Comparison of ENCODE assay signal across 33 mouse cellular contexts in the genomic region with DNA sequence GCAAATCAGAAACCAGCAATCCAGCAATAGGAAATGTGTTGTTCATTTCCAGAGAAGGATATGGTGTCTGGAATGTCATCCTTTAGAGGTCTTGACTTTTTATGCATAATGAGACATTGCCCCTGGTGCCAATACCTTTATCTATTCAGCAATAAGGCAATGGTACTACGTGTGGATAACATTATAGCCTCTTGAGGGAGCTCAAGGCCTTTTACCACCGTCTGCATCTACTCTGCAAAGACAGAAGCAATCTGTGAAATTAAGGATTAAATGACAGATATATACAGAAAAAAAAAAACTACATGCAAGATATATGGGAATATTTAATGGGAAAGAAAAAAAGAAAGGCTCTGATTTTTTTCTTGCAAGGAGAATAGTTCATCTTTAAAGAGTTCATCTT.
DNase-seq lines count a peak whose midpoint lies in the region; ATAC-seq and TF ChIP-seq lines count a peak whose summit lies in the region.
"Had no signal": no experiment of that assay in that cellular context is flagged by ENCODE, and none has a peak within 500 bp of the region (broad histone marks: within the 10 kb centered on the region; RNA-seq: fewer than 3 reads in every experiment).

No protein-coding gene starts in this region.

- no peak for TF ChIP-seq EP300 in stomach, postnatal 0 days (optimal IDR thresholded peaks at IDR 0.05)

- intact Hi-C loops in left cerebral cortex, adult 2 months (cut with DNase I), result loop anchor here (10.0 kb wide), 7 partner anchors 101 to 1221 kb away; partner anchors contain the start of gene Cpeb2
- intact Hi-C loops in left cerebral cortex, postnatal 4 days (cut with DNase I), result no loop called here

- DNase-seq in cerebellum, postnatal 10 days, result peak; percentile 45 to 49
- DNase-seq in cerebellum, adult 2 months, result no peak
- peak; percentile 35 for DNase-seq in hindbrain, postnatal 0 days (ENCODE audit: low spot score)
- no peak for DNase-seq in left cerebral cortex, adult 2 months (ENCODE audit: extremely low spot score in 1 of 2, low spot score in 2 of 2)
- no peak for DNase-seq in left cerebral cortex, postnatal 4 days
- no peak for DNase-seq in stomach, postnatal 0 days (ENCODE audit: low spot score)
- no peak for DNase-seq in gastrocnemius, postnatal 4 days (ENCODE audit: low spot score in 2 of 2)
- DNase-seq: adrenal gland, postnatal 10 days; cerebellum, adult 11-12 months; cerebellum, postnatal 36 days; gastrocnemius, postnatal 14 days; heart, adult 11 months; heart, postnatal 4 days; kidney, adult 11 months; kidney, postnatal 36 days; lung, embryonic 14.5 days; lung, postnatal 14 days; right cerebral cortex, postnatal 25 days; thymus, adult 18-20 months; thymus, postnatal 36 days had no signal

- ATAC-seq in hindbrain, postnatal 0 days, result no peak
- ATAC-seq in hindbrain, embryonic 12.5 days (ENCODE audit: low FRiP score), result no peak
- no peak for ATAC-seq in stomach, postnatal 0 days (ENCODE audit: low FRiP score, low TSS enrichment)
- ATAC-seq: forebrain, embryonic 15.5 days; inflammation-experienced regulatory T-cells, adult 6 months; midbrain, embryonic 15.5 days; Patski had no signal

- H3K4me3 ChIP-seq in cerebellum, adult 2 months (replicated peaks; ENCODE audit: insufficient read depth, low read depth, low read length), result no peak overlapping the region
- no peak overlapping the region for H3K4me3 ChIP-seq in hindbrain, postnatal 0 days (ENCODE audit: low read length)
- no peak overlapping the region for H3K4me3 ChIP-seq in hindbrain, embryonic 12.5 days
- no peak overlapping the region for H3K4me3 ChIP-seq in left cerebral cortex, adult 2 months
- no peak overlapping the region for H3K4me3 ChIP-seq in stomach, postnatal 0 days (ENCODE audit: low read depth, low read length)
- H3K4me3 ChIP-seq: embryonic facial prominence, embryonic 13.5 days; forebrain, embryonic 10.5 days; forebrain, embryonic 15.5 days; kidney, embryonic 15.5 days; limb, embryonic 12.5 days; liver, embryonic 15.5 days; midbrain, embryonic 15.5 days had no signal

- WGBS in cerebellum, adult 2 months, result 62% methylated on average over 2 of the region's 2 CpGs
- 66% methylated on average over 2 of the region's 2 CpGs for WGBS in hindbrain, postnatal 0 days
- WGBS in hindbrain, embryonic 12.5 days, result 76% methylated on average over 2 of the region's 2 CpGs
- 69% methylated on average over 2 of the region's 2 CpGs for WGBS in stomach, postnatal 0 days

- H3K4me2 ChIP-seq in hindbrain, postnatal 0 days (ENCODE audit: low read depth, low read length), result no peak overlapping the region
- no peak overlapping the region for H3K4me2 ChIP-seq in hindbrain, embryonic 12.5 days (replicated peaks)
- no peak overlapping the region for H3K4me2 ChIP-seq in stomach, postnatal 0 days (replicated peaks; ENCODE audit: low read depth)
- H3K4me2 ChIP-seq: embryonic facial prominence, embryonic 13.5 days; forebrain, embryonic 15.5 days; heart, embryonic 11.5 days; hindbrain, embryonic 14.5 days; kidney, embryonic 15.5 days; limb, embryonic 12.5 days; liver, embryonic 15.5 days; lung, embryonic 14.5 days; midbrain, embryonic 15.5 days had no signal

- H3K27me3 ChIP-seq in cerebellum, adult 2 months (ENCODE audit: control insufficient read depth, insufficient read depth, low read length), result no peaks in the 10 kb centered on the region
- H3K27me3 ChIP-seq in hindbrain, postnatal 0 days (ENCODE audit: insufficient read depth, low read length), result no peaks in the 10 kb centered on the region
- H3K27me3 ChIP-seq in hindbrain, embryonic 12.5 days, result no peaks in the 10 kb centered on the region
- H3K27me3 ChIP-seq in stomach, postnatal 0 days (ENCODE audit: control insufficient read depth, insufficient read depth, low read length), result no peaks in the 10 kb centered on the region
- H3K27me3 ChIP-seq: embryonic facial prominence, embryonic 13.5 days; forebrain, embryonic 15.5 days; kidney, embryonic 15.5 days; limb, embryonic 12.5 days; liver, embryonic 15.5 days; midbrain, embryonic 15.5 days; Patski had no signal

- H3K9ac ChIP-seq in hindbrain, postnatal 0 days (replicated peaks; ENCODE audit: low read length), result no peak overlapping the region
- H3K9ac ChIP-seq in hindbrain, embryonic 12.5 days, result no peak overlapping the region
- no peak overlapping the region for H3K9ac ChIP-seq in stomach, postnatal 0 days (ENCODE audit: low read length)
- H3K9ac ChIP-seq: embryonic facial prominence, embryonic 13.5 days; forebrain, embryonic 15.5 days; hindbrain, embryonic 14.5 days; kidney, embryonic 15.5 days; limb, embryonic 12.5 days; liver, embryonic 15.5 days; lung, embryonic 14.5 days; midbrain, embryonic 15.5 days had no signal

- H3K36me3 ChIP-seq in hindbrain, postnatal 0 days (ENCODE audit: insufficient read depth, low read length), result no peaks in the 10 kb centered on the region
- no peaks in the 10 kb centered on the region for H3K36me3 ChIP-seq in hindbrain, embryonic 12.5 days
- H3K36me3 ChIP-seq in stomach, postnatal 0 days (ENCODE audit: control insufficient read depth, insufficient read depth, low read length), result no peaks in the 10 kb centered on the region
- H3K36me3 ChIP-seq: embryonic facial prominence, embryonic 13.5 days; forebrain, embryonic 10.5 days; forebrain, embryonic 15.5 days; G1E; kidney, embryonic 15.5 days; limb, embryonic 12.5 days; liver, embryonic 15.5 days; midbrain, embryonic 15.5 days had no signal

- no peaks in the 10 kb centered on the region for H3K9me3 ChIP-seq in hindbrain, postnatal 0 days (ENCODE audit: low read length)
- H3K9me3 ChIP-seq in hindbrain, embryonic 12.5 days (replicated peaks), result no peaks in the 10 kb centered on the region
- H3K9me3 ChIP-seq in stomach, postnatal 0 days (ENCODE audit: control insufficient read depth, low read length), result no peaks in the 10 kb centered on the region
- H3K9me3 ChIP-seq: embryonic facial prominence, embryonic 13.5 days; forebrain, embryonic 10.5 days; forebrain, embryonic 15.5 days; G1E; kidney, embryonic 15.5 days; limb, embryonic 12.5 days; liver, embryonic 15.5 days; midbrain, embryonic 15.5 days had no signal

- TF ChIP-seq CTCF in cerebellum, adult 2 months (IDR thresholded peaks at IDR 0.05; ENCODE audit: borderline replicate concordance, insufficient read depth, low read depth, low read length), result no peak
- peak; percentile 46 for TF ChIP-seq CTCF in hindbrain, postnatal 0 days (IDR thresholded peaks at IDR 0.05; ENCODE audit: low read depth)
- TF ChIP-seq CTCF in left cerebral cortex, adult 2 months (IDR thresholded peaks at IDR 0.05), result peak; percentile 59
- TF ChIP-seq CTCF in stomach, postnatal 0 days (IDR thresholded peaks at IDR 0.05; ENCODE audit: low read depth), result peak; percentile 23; the same call in 1 of the 2 replicates

- H3K27ac ChIP-seq in cerebellum, adult 2 months (ENCODE audit: insufficient read depth, low read length), result no peak overlapping the region
- H3K27ac ChIP-seq in hindbrain, postnatal 0 days, result no peak overlapping the region
- H3K27ac ChIP-seq in hindbrain, embryonic 12.5 days, result no peak overlapping the region
- H3K27ac ChIP-seq in left cerebral cortex, adult 2 months, result no peak overlapping the region
- H3K27ac ChIP-seq in stomach, postnatal 0 days (replicated peaks), result no peak overlapping the region
- H3K27ac ChIP-seq: embryonic facial prominence, embryonic 13.5 days; forebrain, embryonic 10.5 days; forebrain, embryonic 15.5 days; hindbrain, embryonic 14.5 days; kidney, embryonic 15.5 days; limb, embryonic 12.5 days; liver, embryonic 15.5 days; midbrain, embryonic 15.5 days had no signal

- H3K4me1 ChIP-seq in cerebellum, adult 2 months (ENCODE audit: control insufficient read depth, insufficient read depth, low read length), result no peaks in the 10 kb centered on the region
- no peaks in the 10 kb centered on the region for H3K4me1 ChIP-seq in hindbrain, postnatal 0 days (ENCODE audit: insufficient read depth, low read length)
- no peaks in the 10 kb centered on the region for H3K4me1 ChIP-seq in hindbrain, embryonic 12.5 days
- no peaks in the 10 kb centered on the region for H3K4me1 ChIP-seq in stomach, postnatal 0 days (replicated peaks; ENCODE audit: control insufficient read depth, insufficient read depth)
- H3K4me1 ChIP-seq: embryonic facial prominence, embryonic 13.5 days; forebrain, embryonic 10.5 days; forebrain, embryonic 15.5 days; kidney, embryonic 15.5 days; limb, embryonic 12.5 days; liver, embryonic 15.5 days; midbrain, embryonic 15.5 days had no signal

- no peak for TF ChIP-seq POLR2A in cerebellum, adult 2 months (IDR thresholded peaks at IDR 0.05; ENCODE audit: borderline replicate concordance, insufficient read depth, low read length)

Comparison
In these comparisons a context has a peak if more than half of its experiments do, and no peak if none do; other contexts are left out.
1. DNase-seq: peak in cerebellum, postnatal 10 days (2 of 2) and hindbrain, postnatal 0 days (single experiment); none in cerebellum, adult 2 months (0 of 2), left cerebral cortex, adult 2 months (0 of 2), left cerebral cortex, postnatal 4 days (single experiment), stomach, postnatal 0 days (single experiment) and gastrocnemius, postnatal 4 days (0 of 2).